Mouse (Mus musculus) A20 (cell line): Measurements from ENCODE around the gene Hsbp1.

ENCODE experiments used
- DNase-seq: peaks from one replicate; pipeline ENCODE4 v3.0.0-alpha.2; 2011; ENCODE audit warnings: low read depth, low spot score

Gene Hsbp1

DNA sequence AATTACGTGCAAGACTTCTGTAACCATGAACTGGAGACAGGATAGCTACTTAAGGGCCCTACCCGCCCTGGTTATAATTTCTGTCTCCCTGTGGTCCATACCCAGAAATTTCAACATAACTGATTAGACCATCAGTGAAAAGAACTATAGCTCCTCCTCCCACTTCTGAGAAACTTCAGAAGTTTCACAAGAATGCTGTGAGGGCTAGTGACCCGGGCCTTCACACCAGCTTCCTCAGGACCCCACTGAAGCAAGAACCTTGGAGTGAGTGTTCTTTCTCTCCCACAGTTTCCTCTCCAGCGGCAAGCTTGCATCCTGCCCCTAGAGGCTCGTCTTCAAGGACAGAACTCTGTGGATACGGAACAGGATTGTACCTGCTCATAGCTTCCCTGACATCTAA, 41.6 kb downstream of the Hsbp1 start:
- no peak for DNase-seq

DNA sequence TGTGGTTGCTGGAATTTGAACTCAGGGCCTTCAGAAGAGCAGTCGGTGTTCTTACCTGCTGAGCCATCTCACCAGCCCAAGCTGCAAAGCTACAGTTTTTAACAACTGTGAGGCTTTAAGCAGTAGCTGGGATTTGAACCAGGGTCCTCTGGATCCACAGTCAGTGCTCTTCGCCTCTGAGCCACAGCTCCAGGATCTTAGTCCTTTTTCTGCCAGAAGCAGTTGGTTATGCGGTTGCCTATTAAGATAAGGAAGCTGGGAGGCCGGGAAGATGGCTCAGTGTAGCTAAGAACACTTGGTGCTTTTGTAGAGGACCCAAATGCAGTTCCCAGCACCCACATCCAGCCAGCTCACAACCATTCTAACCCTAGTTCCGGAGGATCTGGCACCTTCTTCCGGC, 42.7 kb downstream of the Hsbp1 start:
- DNase-seq: no peak

DNA sequence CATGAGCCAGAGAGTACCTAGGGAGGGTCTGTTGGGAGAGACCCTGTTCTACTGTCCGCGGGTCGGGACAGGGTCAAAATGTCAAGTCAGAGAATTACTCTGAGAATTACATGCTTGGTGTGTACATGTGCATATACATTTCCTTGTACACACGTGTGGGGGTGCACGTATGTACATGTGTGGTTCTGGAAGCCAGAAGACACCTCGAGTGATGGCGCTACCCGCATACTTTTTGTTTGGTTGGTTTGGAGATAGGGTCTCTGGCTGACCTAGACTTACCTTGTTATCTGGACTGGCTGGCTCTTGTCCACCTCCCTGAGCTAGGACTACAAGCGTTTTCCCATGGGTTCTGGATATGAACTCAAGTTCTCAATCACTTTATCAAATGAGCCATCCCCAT, 49.8 kb downstream of the Hsbp1 start:
- no peak for DNase-seq

DNA sequence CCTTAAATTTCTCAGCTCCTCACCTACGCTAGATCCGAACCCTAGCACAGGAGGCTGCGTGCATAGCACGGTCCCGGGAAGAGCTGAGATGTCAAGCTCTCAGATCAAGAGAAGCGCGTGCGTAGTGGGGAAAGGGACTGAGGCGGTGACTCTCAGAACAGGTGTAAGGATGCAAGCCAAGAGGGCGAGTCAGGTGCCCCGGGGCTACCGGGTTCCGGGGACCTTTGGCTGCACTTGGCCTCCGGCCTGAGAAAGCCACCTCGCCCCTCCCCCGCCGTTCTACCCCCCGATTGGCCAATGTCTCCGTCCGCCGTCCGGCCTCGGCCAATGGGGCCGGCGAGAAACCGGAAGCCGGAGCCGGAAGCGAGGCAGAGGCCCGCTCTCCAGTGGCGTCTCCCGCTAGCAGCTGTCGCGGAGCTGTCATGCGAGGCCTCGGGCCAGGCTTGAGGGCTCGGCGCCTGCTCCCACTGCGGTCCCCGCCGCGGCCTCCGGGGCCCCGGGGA, 50.3 kb downstream of the Hsbp1 start, which contains the start of gene Mlycd:
Gene Mlycd, plus strand, starts transcription at position 355 of the 503 bp plus-strand sequence.
- DNase-seq: peak; percentile 96

DNA sequence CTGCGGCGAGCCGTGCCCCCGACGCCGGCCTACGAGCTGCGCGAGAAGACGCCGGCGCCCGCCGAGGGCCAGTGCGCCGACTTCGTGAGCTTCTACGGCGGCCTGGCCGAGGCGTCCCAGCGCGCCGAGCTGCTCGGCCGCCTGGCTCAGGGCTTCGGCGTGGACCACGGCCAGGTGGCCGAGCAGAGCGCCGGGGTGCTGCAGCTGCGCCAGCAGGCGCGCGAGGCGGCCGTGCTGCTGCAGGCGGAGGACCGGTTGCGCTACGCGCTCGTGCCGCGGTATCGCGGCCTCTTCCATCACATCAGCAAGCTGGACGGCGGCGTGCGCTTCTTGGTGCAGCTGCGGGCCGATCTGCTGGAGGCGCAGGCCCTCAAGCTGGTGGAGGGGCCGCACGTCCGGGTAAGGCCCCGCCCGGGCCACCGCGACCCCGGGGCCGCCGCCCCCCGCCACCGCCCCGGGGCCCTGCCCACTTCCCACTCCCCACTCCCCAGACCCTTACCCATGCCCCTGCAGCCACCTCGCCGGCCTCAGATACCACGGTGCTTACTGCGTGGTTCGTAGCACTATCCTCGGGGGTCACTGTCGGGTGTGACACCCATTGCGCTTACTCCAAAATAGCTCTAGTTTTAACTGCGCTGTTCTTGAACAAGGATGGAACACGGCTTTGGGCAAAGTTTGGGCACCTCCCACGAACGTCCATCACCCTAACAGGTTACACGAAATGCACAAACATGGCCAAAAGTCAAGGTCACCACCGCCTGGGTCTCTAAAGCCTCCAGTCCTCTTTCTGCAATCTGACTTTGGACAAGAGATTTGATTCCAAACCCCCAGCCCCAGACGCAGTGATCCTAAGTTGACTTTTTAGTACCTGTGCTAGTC, 51.0 kb downstream of the Hsbp1 start:
- peak; percentile 69 for DNase-seq
